Mouse (Mus musculus) heart, postnatal 36 days (tissue): ENCODE measurements around the gene Gadd45gip1. TPM values are rescaled to one million over a fixed set of nuclear protein-coding genes. Genes with fewer than 3 reads are reported as not detected.

Source experiments
- DNase-seq, 2 experiments: peaks; one replicate each; pipeline ENCODE4 v3.0.0; 2021 to 2022
- intact Hi-C: fragments of 180-260 bp; cut with DNase I; formaldehyde crosslinking; loops from one replicate; pipeline ENCODE4 v1.15.1; 2025
- total RNA-seq, 2 experiments: library from RNA; stranded (reverse); gene quantifications; 2 replicates each; pipeline ENCODE4 v1.2.3; 2021

Gene Gadd45gip1
- total RNA-seq, 2 experiments from 2014 or later: 28.5 to 29.5 TPM

DNA sequence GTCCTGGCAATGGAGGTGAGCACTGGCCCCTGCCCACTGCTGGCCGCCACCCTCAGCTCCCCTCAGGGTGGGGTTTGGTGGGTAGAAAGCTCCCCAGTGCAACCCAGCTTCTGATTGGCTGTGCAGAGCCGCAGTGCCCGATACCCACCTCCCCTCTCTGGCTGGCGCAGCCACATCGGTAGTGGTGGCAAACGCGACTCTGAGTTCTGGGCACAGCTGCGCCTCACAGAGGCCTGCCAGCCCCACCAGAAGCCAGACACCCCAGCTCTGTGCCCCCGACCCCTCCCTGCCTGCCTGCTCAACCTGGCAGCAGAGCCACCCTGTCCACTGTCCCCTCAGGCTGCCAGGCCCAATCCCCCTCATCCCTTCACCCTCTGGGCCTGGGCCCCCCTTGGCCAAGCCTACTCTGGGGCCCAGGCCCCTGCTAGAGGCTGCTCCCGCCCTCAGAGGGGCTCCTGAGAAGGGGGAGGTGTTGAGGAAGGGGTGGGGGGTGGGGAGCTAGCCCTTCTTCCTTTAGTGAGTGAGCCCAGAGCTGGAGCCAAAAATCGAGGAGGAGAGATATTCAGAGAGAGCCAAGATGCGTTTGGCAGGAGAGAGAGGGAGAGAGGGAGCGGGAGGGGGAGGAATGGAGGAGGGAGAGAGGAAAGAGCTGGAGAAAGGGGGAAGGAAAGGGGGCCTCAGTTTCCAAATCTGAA is 37.4 kb upstream of the Gadd45gip1 start:
- intact Hi-C loops: no loop called here
- DNase-seq: peak; percentile 42 to 56

DNA sequence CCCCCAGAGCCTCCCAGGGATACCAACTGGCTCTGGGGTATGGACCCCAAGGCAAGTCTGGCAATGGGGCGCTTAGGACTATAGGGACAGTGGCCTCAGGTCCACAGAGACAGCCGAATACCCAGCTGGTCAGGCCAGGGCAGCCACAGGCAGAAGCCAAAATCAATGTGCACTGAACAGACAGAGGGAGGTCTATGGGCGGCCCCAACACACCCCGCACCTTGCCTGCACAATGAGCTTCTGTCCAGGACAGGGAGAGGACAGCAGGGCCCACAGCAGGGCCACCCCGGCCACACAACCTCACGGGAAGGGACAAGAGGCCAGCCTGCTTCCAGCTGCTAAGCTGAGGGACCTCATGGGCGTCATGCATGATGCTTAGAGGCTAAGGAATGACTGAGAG is 36.8 kb upstream of the Gadd45gip1 start:
- DNase-seq: peak in 1 of 2 experiments; percentile 26
- intact Hi-C loops: no loop called here

DNA sequence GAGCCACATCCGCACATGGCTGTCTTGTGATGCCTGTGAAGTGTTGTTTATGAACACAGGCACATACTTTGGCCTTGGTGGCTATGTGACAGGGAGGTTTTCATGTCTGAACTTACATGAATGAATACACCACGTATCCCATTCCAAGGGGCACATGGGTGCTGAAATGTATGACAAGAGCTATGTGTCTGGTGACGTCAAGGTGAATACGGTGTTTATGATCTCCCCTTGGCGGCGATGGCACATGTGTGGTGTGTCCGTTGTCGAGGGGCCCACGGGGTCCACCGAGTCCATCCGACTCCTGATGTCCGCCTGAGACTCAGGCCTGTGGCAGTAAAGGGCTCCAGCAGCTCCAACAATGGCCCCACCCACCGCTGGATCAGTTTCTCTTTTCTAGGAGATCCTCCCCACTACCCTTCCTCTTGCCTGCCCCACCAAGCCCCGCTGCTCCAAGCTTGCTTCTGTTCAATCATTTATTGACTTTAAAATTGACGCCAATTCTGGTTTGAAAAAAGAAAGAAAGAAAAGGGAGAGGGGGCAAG is 34.0 kb upstream of the Gadd45gip1 start:
- peak in 1 of 2 experiments; percentile 31 for DNase-seq
- intact Hi-C loops: loop anchor here (2.0 kb wide), 1 partner anchor 19 kb away; no protein-coding TSS in a partner anchor

DNA sequence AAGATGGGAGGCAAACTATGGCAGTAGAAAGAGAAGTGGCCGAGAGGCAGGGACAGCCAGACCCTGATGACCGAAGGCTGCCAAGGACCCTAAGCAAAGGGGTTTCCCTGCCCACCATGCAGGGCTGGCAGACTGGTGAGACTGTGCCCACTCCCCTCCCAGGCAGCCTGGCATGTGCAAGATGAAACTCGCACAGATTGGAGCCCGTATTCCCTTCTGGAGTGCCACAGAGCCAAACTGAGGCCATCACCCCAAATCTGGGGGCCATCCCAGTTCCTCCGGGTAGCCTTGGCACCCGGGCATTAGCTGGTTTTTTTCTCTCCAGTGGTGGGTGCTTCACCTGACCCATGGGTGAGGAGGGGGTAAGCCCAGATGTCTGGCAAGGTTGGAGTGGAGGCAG is 33.4 kb upstream of the Gadd45gip1 start:
- no peak for DNase-seq
- intact Hi-C loops: loop anchor here (2.0 kb wide), 1 partner anchor 19 kb away; no protein-coding TSS in a partner anchor

GRCm38 (mm10) chr8:84798446-84799135 is 32.7 kb upstream of the Gadd45gip1 start:
- intact Hi-C loops: no loop called here
- DNase-seq: peak in 1 of 2 experiments; percentile 20

DNA sequence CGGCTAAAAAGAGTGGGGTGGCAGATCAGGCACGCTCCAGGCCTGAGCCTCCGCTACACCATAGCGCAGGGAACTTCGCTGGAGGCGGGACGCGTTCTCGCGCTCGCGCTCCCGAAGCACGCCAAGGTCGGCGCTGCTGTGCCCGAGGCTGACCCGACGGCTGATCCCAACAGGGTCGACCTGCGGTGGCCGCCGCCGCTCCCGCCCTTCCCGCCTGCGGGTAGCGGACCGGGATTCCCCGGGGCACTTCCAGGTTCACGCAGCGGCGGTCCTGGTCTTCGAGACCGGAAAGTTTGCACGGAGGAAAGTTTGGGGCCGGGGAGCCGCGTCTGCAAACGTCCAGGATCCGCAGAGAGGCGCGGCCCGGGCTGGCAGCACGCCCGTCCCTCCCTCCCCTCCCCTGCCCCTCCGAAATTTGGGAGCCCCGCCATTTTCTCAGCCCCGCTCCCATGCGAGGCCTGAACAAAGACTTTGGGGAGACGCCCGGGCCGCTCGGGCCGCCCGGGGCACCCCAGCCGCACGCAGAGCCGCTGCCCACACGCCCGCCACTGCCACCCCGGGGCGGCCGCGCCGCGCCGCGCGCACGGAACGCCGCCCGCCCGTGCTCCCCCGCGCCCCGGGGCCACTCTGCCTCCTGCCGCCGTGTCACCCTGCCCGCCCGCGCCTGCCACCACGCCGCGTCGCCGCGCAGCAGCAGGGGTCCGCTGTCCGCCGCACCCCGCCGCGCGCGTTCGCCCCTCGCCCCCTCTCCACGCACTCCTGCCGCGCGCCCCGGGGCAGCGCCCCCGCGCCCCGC is 32.0 kb upstream of the Gadd45gip1 start:
- intact Hi-C loops: no loop called here
- DNase-seq: peak; percentile 65 to 84

GRCm38 (mm10) chr8:84799999-84800831 is 31.1 kb upstream of the Gadd45gip1 start, which contains the start of gene Nfix:
Gene Nfix (minus strand): TSS chr8:84800344.
- intact Hi-C loops: no loop called here
- DNase-seq: peak; percentile 80 to 83

GRCm38 (mm10) chr8:84806031-84806430 is 25.3 kb upstream of the Gadd45gip1 start:
- no peak for DNase-seq
- intact Hi-C loops: no loop called here

- intact Hi-C loops: no loop called here
- DNase-seq: no peak
These were observed 22.0 kb upstream of the Gadd45gip1 start for GRCm38 (mm10) chr8:84809109-84809940.

- intact Hi-C loops: loop anchor here (5.0 kb wide), 1 partner anchor 448 kb away; no protein-coding TSS in a partner anchor
- no peak for DNase-seq
These were observed 21.4 kb upstream of the Gadd45gip1 start for GRCm38 (mm10) chr8:84809941-84810280.

GRCm38 (mm10) chr8:84810896-84811295 is 20.4 kb upstream of the Gadd45gip1 start:
- intact Hi-C loops: loop anchor here (1.0 to 5.0 kb wide), 2 partner anchors 74 to 449 kb away; no protein-coding TSS in a partner anchor
- peak; percentile 96 for DNase-seq

DNA sequence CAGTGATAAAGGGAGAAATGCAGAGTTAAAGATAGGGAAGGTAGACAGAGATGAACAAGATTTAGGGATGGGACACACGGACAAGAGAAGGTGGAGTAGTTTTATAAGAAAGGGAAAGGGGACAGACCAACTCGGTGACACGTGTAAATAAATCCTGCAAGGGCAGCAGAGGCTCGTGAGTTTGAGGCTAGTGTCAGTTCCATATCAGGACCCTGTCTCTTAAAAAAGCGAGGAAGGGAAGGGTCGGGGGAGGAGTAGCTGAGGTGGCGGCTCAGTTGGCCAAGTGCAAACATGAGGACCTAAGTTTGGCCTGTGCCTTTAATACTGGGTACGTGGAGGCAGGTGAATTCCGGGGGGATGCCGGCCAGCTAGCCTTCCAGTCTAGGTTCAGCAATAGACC is 20.0 kb upstream of the Gadd45gip1 start:
- intact Hi-C loops: loop anchor here (1.0 to 5.0 kb wide), 2 partner anchors 74 to 449 kb away; no protein-coding TSS in a partner anchor
- no peak for DNase-seq

DNA sequence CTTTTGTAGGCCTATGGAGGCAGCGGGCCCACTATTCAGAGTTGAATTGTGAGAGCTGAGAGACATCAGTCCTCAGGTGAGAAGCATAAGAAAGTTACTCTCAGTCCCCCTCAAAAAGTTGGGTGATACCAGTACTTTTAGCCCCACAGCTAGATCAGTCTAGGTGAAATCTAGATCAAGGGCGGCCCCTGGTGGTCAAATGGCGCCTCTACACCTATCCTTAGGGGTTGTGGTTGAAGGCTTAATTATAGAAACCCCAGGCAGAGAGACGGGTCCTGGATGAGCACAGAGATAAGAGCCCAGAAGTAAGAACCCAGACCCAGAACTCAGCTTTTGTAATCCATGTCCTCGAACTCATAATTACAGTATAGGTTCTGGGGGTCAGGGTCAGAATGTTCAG is 18.3 kb upstream of the Gadd45gip1 start:
- peak; percentile 82 to 91 for DNase-seq
- intact Hi-C loops: loop anchor here (1.0 to 5.0 kb wide), 3 partner anchors 104 to 451 kb away; no protein-coding TSS in a partner anchor

DNA sequence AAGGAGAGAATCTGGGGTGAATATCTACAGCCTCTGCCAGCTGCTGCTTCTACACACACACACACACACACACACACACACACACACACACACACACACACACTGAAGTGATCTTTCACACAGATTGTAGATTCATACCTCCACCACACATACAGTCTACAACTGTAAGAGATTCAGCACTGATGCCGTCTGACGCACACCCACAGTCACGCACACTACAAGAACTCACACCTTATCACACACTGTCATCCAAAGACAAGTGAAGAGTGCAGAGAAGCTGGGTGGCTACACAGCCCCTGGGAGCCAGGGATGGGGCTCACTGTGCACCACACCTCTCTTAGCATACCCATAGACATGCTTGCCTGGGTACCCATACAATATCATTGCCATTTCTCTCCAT is 17.5 kb upstream of the Gadd45gip1 start:
- intact Hi-C loops: loop anchor here (1.0 to 5.0 kb wide), 4 partner anchors 105 to 452 kb away; no protein-coding TSS in a partner anchor
- DNase-seq: no peak

GRCm38 (mm10) chr8:84814240-84814554 is 17.1 kb upstream of the Gadd45gip1 start:
- intact Hi-C loops: loop anchor here (1.0 to 5.0 kb wide), 2 partner anchors 222 to 452 kb away; no protein-coding TSS in a partner anchor
- no peak for DNase-seq

DNA sequence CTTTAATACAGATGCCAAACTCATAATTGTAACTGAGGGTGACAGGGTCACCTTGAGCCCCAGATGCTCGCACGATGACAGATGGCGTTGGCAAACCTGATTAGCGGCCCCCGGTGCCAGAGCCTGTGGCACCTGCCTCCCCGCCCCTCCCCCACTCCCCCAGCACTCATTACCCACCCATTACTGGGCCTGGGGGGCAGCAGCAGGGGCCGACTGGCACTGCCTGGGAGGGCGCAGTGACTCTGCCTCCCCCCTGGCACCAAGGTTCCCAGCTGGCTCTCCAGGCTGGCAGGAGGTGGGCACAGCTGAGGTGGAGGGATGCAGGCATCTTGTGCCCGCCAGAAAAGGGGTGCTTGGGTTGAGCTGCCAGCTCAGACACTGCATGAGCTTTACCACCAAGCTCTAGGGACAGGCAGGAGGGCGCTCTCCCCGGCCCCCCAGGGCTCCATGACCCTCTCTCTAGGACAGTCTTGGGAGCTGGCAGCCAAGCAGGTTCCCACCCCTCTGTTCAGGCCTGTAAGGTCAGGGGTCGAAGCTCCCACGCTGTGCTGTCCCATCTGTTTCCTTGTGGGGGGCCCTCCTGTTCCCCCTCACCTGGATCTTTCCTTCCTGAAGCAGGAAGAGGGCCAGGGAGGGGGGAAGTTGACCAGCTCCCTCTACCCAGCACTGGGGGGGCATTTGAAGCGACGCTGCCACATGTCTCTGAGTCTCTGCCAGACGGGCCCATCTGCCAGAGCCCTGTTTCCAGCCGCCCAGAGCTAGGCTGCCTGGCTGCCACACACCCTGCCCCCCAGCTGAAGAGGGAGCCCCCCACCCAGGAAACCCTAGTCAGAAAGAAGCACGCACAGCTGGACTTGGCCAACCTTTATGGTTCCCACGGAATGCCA is 16.5 kb upstream of the Gadd45gip1 start:
- intact Hi-C loops: loop anchor here (1.0 to 5.0 kb wide), 2 partner anchors 222 to 452 kb away; no protein-coding TSS in a partner anchor
- DNase-seq: no peak

- peak; percentile 99 to 100 for DNase-seq
- intact Hi-C loops: no loop called here
These were observed 15.8 kb upstream of the Gadd45gip1 start for GRCm38 (mm10) chr8:84815547-84815946.

GRCm38 (mm10) chr8:84816117-84816516 is 15.2 kb upstream of the Gadd45gip1 start:
- intact Hi-C loops: no loop called here

More at GRCm38 (mm10) chr8:84816117-84816516, 15.2 kb upstream of the Gadd45gip1 start:
- no peak for DNase-seq
